Mouse (Mus musculus): ENCODE results near the gene Tmem163.

Gene Tmem163

GRCm38 (mm10) chr1:127642976-127643769, 36.2 kb downstream of the Tmem163 start:
- peak; percentile 78 for DNase-seq

GRCm38 (mm10) chr1:127637917-127638316, 41.4 kb downstream of the Tmem163 start:
- no peak for DNase-seq

GRCm38 (mm10) chr1:127627151-127627550, 52.2 kb downstream of the Tmem163 start:
- DNase-seq: no peak

GRCm38 (mm10) chr1:127625577-127626362, 53.6 kb downstream of the Tmem163 start:
- no peak for DNase-seq

GRCm38 (mm10) chr1:127622349-127622748, 57.0 kb downstream of the Tmem163 start:
- DNase-seq: no peak

GRCm38 (mm10) chr1:127619036-127619435, 60.3 kb downstream of the Tmem163 start:
- DNase-seq: peak; percentile 77

GRCm38 (mm10) chr1:127610378-127610777, 69.0 kb downstream of the Tmem163 start:
- DNase-seq: no peak

GRCm38 (mm10) chr1:127609814-127610213, 69.5 kb downstream of the Tmem163 start:
- DNase-seq: no peak

- no peak for DNase-seq
Measured at GRCm38 (mm10) chr1:127608326-127608725, 71.0 kb downstream of the Tmem163 start.

GRCm38 (mm10) chr1:127603697-127604631, 75.4 kb downstream of the Tmem163 start:
- no peak for DNase-seq

GRCm38 (mm10) chr1:127596143-127596542, 83.2 kb downstream of the Tmem163 start:
- DNase-seq: no peak

- DNase-seq: no peak
Measured at GRCm38 (mm10) chr1:127595735-127596134, 83.6 kb downstream of the Tmem163 start.

- DNase-seq: peak; percentile 72
Measured at GRCm38 (mm10) chr1:127589542-127589941, 89.8 kb downstream of the Tmem163 start.

- no peak for DNase-seq
Measured at GRCm38 (mm10) chr1:127587071-127587470, 92.3 kb downstream of the Tmem163 start.

- DNase-seq: no peak
Measured at GRCm38 (mm10) chr1:127586156-127586555, 93.2 kb downstream of the Tmem163 start.

GRCm38 (mm10) chr1:127577981-127578380, 101.4 kb downstream of the Tmem163 start:
- DNase-seq: no peak

- DNase-seq: peak; percentile 43
Measured at GRCm38 (mm10) chr1:127577083-127577482, 102.3 kb downstream of the Tmem163 start.

GRCm38 (mm10) chr1:127576563-127576962, 102.8 kb downstream of the Tmem163 start:
- no peak for DNase-seq

GRCm38 (mm10) chr1:127576143-127576542, 103.2 kb downstream of the Tmem163 start:
- no peak for DNase-seq

GRCm38 (mm10) chr1:127575692-127576091, 103.7 kb downstream of the Tmem163 start:
- DNase-seq: no peak

GRCm38 (mm10) chr1:127573186-127573585, 106.2 kb downstream of the Tmem163 start:
- DNase-seq: no peak

- DNase-seq: no peak
Measured at GRCm38 (mm10) chr1:127568641-127569040, 110.7 kb downstream of the Tmem163 start.

- DNase-seq: no peak
Measured at GRCm38 (mm10) chr1:127556486-127556845, 122.9 kb downstream of the Tmem163 start.

Measured in cerebellum, adult 9-10 months (tissue).